Mouse (Mus musculus) megakaryocyte progenitor cell, adult 5-6 weeks (primary cell): ENCODE results near the gene Clcn3. TPM values are rescaled to one million over a fixed set of nuclear protein-coding genes. Genes with fewer than 3 reads are reported as not detected.
A peak's percentile ranks its signal among the peaks of the same experiment; 100 is the strongest.

Source experiments
- ATAC-seq: replicated peaks from 2 replicates; pipeline ENCODE4 v1.8.0; 2016; ENCODE audit warnings: mild to moderate bottlenecking, moderate TSS enrichment, inconsistent platforms; ENCODE audit not compliant: poor library complexity
- total RNA-seq, 2 experiments: library from RNA; stranded (forward) in 1 of 2; stranded (reverse) in 1 of 2; fragments of 157-497, 149-512 nt in 1 of 2; fragments of 200-1000 nt in 1 of 2; gene quantifications; 2 replicates each; pipeline versions ENCODE4 v1.2.3 to v1.2.4; 2015 to 2017

Gene Clcn3
- total RNA-seq, 2 experiments from 2014 or later: 22.8 to 26.1 TPM

DNA sequence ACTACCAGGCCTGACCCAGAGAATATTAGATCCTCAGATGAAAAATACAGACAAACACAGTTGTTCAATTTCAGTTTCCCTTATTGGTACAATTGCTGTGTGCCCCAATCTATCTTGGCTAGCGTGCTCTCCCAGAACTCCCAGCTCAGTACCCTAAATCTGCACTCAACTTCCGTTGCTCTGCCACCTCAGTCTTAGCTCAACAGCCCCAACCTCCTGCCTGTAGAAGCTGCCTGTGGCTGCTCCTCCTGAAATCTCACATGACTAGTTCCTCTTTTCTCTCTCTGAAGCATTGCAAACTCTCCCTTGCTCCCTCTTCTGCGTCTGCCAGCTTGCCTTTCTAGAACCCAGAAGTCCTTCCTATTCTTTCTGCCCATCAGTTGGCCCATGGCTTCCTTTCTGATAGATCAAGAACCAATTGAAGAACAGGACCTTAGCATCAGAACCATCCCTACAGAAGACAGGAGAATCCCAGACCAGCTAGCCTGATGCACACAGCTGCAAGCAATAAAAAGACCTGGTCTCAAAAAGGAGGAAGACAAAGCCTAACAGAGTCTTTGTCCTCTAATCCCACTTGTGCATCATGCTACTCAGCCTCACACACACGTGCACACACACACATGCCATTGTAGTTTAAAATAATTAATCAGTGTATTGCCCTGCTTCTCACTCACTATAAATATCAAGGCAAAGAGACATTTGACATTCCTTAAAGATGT, 99.5 kb downstream of the Clcn3 start:
- peak; percentile 98 for ATAC-seq

GRCm38 (mm10) chr8:60878617-60879016, 104.5 kb downstream of the Clcn3 start:
- no peak for ATAC-seq

GRCm38 (mm10) chr8:60870231-60871193, 112.6 kb downstream of the Clcn3 start:
- ATAC-seq: peak; percentile 82

GRCm38 (mm10) chr8:60869761-60870160, 113.3 kb downstream of the Clcn3 start:
- no peak for ATAC-seq

DNA sequence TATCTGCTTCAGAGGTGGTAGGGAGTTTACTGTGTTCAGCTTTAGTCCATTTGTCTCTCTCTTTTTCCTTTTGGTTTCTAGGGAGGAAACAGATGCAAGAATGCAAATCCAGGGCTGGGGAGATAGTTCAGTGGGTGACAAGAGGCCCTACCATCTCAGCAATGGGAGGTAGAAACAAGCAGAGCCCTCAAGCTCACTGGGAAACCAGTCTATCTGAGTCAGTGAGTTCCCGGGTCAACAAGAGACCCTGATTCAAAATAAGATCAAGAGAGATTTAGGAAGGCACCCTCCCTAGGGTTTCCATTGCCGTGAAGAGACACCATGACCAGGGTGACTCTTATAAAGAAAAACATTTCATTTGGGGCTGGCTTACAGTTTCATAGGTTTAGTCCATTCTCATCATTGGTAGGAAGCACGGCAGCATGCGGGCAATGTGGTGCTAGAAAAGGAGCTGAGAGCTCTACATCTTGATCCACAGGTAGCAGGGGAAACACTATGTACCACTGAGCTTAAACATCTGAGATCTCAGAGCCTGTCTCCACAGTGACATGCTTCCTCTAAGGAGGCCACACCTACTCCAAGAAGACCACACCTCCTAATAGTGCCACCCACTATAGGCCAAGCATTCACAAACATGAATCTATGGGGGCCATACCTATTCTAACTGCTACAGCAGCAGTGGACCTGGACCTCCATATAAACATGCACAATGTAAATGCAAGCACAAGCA, 114.7 kb downstream of the Clcn3 start:
- ATAC-seq: no peak

GRCm38 (mm10) chr8:60867468-60868115, 115.5 kb downstream of the Clcn3 start:
- peak; percentile 65 for ATAC-seq

GRCm38 (mm10) chr8:60865504-60866114, 117.5 kb downstream of the Clcn3 start:
- ATAC-seq: peak; percentile 63

GRCm38 (mm10) chr8:60864875-60865274, 118.2 kb downstream of the Clcn3 start:
- no peak for ATAC-seq

GRCm38 (mm10) chr8:60861783-60862182, 121.3 kb downstream of the Clcn3 start:
- peak; percentile 58 for ATAC-seq

DNA sequence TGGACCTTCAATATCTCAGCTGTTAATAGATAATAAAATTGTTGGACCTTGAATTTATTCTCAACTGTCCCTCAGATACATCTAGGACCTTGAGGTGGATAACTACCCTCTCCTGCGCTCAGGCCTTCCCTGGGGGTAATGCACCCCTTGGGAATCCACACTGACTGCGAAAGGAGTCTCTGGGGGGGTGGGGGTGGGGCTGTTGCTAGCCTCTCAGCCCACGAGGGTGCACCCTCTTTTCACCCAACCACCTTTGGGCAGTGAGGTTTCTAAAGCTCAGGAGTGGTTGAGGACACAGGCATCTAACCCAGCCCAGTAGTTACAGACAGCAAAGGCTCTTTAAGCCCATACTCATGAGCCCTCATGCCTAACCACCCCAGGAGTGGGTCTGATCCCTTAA, 122.4 kb downstream of the Clcn3 start:
- no peak for ATAC-seq

Other genes with a start within 250 kb of the Clcn3 start
- gene Hpf1, start 92.9 kb downstream of the Clcn3 start, total RNA-seq (2015): 171 and 186 TPM in 2 replicates
- gene Hpf1, start 92.9 kb downstream of the Clcn3 start, total RNA-seq (2017): 124 and 138 TPM in 2 replicates
- 14.2 and 15.9 TPM in 2 replicates for gene Nek1, start 9.9 kb upstream of the Clcn3 start, total RNA-seq (2015)
- 21.2 and 25.6 TPM in 2 replicates for gene Nek1, start 9.9 kb upstream of the Clcn3 start, total RNA-seq (2017)
- 3.0 TPM in 2 replicates for gene Sh3rf1, start 240.6 kb upstream of the Clcn3 start, total RNA-seq (2015)
- gene Sh3rf1, start 240.6 kb upstream of the Clcn3 start, total RNA-seq (2017): 2.2 and 3.3 TPM in 2 replicates